Mouse (Mus musculus) bone marrow macrophage, adult 2 months (primary cell): Measurements from ENCODE around the gene Aanat. TPM values are rescaled to one million over a fixed set of nuclear protein-coding genes. Genes with fewer than 3 reads are reported as not detected.

ENCODE experiments used
- H3K27ac ChIP-seq: 2 replicates; pipeline ENCODE4 v1.5.1; 2012; ENCODE audit warnings: low read depth, low read length; ENCODE audit not compliant: insufficient read depth
- H3K4me1 ChIP-seq: 2 replicates; pipeline ENCODE4 v1.6.1; 2012; ENCODE audit warnings: low read length; ENCODE audit not compliant: control insufficient read depth, insufficient read depth
- H3K4me3 ChIP-seq: 2 replicates; pipeline ENCODE4 v1.5.1; 2012; ENCODE audit warnings: mild to moderate bottlenecking, low read length, moderate library complexity; ENCODE audit not compliant: insufficient read depth
- CTCF ChIP-seq: IDR thresholded peaks from 2 replicates; pipeline ENCODE4 v1.5.1; 2012; ENCODE audit warnings: low read depth, mild to moderate bottlenecking, low read length, moderate library complexity
- POLR2A ChIP-seq: IDR thresholded peaks from 2 replicates; pipeline ENCODE4 v1.6.1; 2012; ENCODE audit warnings: mild to moderate bottlenecking, low read depth, low read length, borderline replicate concordance
- polyA plus RNA-seq: library from polyadenylated mRNA; stranded (reverse); fragments of >200 nt; gene quantifications from 2 replicates; pipeline ENCODE4 v1.2.4, GENCODE M21; 2012; ENCODE audit not compliant: missing spikeins, insufficient read depth, insufficient read length

The Aanat gene
- polyA plus RNA-seq = not detected in 2 replicates

DNA sequence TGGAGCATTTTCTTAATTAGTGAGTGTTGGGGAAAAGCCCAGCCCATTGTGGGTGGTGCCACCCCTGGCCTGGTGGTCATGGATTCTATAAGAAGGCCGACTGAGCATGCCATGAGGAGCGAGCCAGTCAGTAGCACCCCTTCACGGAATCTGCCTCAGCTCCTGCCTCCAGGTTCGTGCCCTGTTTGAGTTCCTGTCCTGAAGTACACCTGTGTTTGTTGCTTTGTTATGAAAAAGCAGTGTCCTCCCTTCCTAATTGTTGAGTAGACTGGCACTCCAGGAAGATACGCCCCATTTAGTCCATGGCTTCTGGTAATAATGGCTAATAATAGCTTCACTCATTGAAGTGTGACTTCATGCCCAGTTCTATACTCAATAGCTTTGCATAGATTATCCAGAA lies at the start of gene Aanat:
Gene Aanat (plus strand): TSS at position 123 of the 400 bp plus-strand sequence.
- H3K4me3 ChIP-seq = no peak within 1 kb of the TSS
- no peaks in the 10 kb centered on the region for H3K4me1 ChIP-seq
- H3K27ac ChIP-seq = no peak within 1 kb of the TSS
- no peak for TF ChIP-seq CTCF
- no peak for TF ChIP-seq POLR2A

DNA sequence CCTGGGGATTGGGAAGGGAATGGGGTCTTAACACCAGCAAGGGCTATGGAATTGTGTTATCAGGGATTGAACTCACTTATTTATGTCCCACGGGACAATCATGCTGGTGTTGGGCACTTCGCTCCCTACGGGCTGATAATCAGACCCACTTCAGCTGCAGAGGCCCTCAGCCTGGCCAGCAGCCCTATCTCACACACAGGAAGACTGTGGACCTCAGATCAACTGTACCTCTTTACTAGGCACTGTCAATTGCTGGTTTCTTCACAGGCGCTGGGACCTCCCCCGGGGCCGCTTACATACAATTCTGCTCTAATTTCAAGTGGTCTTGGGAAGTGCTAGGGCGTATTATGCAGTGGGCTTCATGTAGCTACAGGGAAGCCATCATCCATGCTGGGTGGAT lies 49.5 kb upstream of the Aanat start:
- TF ChIP-seq POLR2A = no peak
- TF ChIP-seq CTCF = no peak
- no peak overlapping the region for H3K4me3 ChIP-seq
- no peak overlapping the region for H3K27ac ChIP-seq
- H3K4me1 ChIP-seq = no peaks in the 10 kb centered on the region

- H3K4me3 ChIP-seq = no peak overlapping the region
- H3K4me1 ChIP-seq = no peaks in the 10 kb centered on the region
- no peak overlapping the region for H3K27ac ChIP-seq
These were observed 48.8 kb upstream of the Aanat start for GRCm38 (mm10) chr11:116537388-116537787.

GRCm38 (mm10) chr11:116538142-116538735 lies 48.0 kb upstream of the Aanat start:
- Histone ChIP-seq H3K27ac (no peak overlapping the region), H3K4me3 (no peak overlapping the region), H3K4me1 (no peaks in the 10 kb centered on the region)
- TF ChIP-seq POLR2A (no peak), CTCF (no peak)

More at GRCm38 (mm10) chr11:116537388-116537787, 48.8 kb upstream of the Aanat start:
- TF ChIP-seq CTCF = no peak

- H3K27ac ChIP-seq = no peak overlapping the region
- no peak for TF ChIP-seq CTCF
- no peak for TF ChIP-seq POLR2A
- H3K4me3 ChIP-seq = no peak overlapping the region
- H3K4me1 ChIP-seq = no peaks in the 10 kb centered on the region
These were observed 45.0 kb upstream of the Aanat start for GRCm38 (mm10) chr11:116541183-116541582.

DNA sequence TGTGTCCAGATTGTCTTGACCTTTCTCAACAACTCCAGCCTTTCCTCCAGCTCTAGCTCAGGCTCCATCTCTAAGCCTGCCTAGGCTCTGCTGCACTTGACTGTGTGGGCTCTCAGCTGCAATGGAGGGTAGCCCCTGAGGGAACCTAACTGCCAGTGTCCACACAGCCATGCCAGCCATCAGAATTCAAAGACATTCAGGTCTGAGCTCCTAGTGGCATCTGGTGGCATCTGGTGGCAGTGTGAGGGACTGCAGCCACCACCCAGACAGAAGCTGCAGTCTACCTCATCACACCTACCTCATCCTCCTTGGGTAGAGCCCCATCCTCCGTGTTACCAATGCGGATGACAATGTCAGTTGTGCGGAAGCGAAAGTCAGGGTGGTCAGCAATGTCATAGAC lies 43.1 kb upstream of the Aanat start:
- no peak; the same call in 1 of the 2 replicates for TF ChIP-seq CTCF
- no peaks in the 10 kb centered on the region for H3K4me1 ChIP-seq
- no peak overlapping the region for H3K27ac ChIP-seq
- no peak overlapping the region for H3K4me3 ChIP-seq

- Histone ChIP-seq H3K4me1 (no peaks in the 10 kb centered on the region), H3K27ac (no peak overlapping the region), H3K4me3 (no peak overlapping the region)
- TF ChIP-seq POLR2A = no peak
- TF ChIP-seq CTCF = no peak
These were observed 38.8 kb upstream of the Aanat start for GRCm38 (mm10) chr11:116547296-116548060.

DNA sequence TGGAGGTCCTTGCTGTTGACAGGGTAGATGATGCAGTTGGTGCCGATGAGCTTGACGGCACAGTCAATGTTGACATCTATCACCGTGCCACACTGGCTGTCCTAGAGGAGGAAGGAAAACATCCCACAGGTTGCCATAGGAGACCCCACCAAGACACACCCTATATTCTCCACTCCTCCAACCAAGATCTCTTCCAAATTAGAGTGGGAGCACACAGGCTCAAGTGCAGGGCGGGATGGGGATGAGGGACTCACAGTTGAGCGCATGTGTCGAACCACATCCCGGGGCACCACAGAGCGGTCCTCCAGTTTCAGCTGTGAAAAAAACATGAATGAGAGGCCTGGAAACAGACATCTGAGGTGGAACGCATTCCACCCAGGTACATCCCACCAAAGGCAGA lies 37.5 kb upstream of the Aanat start:
- no peak overlapping the region for H3K27ac ChIP-seq
- H3K4me1 ChIP-seq = no peaks in the 10 kb centered on the region
- no peak overlapping the region for H3K4me3 ChIP-seq
- no peak for TF ChIP-seq POLR2A
- no peak for TF ChIP-seq CTCF

- Histone ChIP-seq H3K27ac (no peak overlapping the region), H3K4me3 (no peak overlapping the region), H3K4me1 (no peaks in the 10 kb centered on the region)
- TF ChIP-seq CTCF = no peak
These were observed 36.8 kb upstream of the Aanat start for GRCm38 (mm10) chr11:116549273-116550038.

DNA sequence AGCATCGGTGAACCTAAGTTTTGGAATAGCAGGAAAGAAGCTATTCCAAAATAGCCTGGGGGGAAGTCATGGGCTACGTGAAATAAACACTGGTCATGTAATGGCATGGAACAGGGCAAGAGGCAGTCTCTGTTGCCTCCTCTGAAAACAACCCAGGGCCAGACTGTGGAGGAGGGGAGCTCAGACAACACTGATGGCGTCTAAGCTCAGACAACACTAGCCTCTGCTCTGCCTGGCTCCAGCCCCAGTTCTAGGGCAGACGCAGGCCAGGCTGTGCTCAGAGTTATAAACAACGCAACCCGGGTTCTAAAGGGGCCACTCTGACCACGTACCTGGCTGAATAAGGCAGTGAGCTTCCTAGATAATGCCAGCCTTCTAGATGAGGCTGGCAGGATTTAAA lies 35.5 kb upstream of the Aanat start:
- no peaks in the 10 kb centered on the region for H3K4me1 ChIP-seq

More for the DNA sequence above, 35.5 kb upstream of the Aanat start:
- Histone ChIP-seq H3K4me3 (no peak overlapping the region), H3K27ac (no peak overlapping the region)
- no peak for TF ChIP-seq POLR2A
- no peak for TF ChIP-seq CTCF
